Mouse (Mus musculus) cerebellum, postnatal 10 days (tissue): Measurements from ENCODE around the gene Gm21833.
"Not testable (repeated sequence)": the region's sequence is repeated elsewhere in the genome, so short reads cannot be mapped to it uniquely, and the experiment has no call there.

Experiments
- DNase-seq, 2 experiments: peaks; one replicate each; pipeline ENCODE4 v3.0.0; 2021; ENCODE audit warnings: mixed read lengths in 2 of 2

Gm21833 gene

DNA sequence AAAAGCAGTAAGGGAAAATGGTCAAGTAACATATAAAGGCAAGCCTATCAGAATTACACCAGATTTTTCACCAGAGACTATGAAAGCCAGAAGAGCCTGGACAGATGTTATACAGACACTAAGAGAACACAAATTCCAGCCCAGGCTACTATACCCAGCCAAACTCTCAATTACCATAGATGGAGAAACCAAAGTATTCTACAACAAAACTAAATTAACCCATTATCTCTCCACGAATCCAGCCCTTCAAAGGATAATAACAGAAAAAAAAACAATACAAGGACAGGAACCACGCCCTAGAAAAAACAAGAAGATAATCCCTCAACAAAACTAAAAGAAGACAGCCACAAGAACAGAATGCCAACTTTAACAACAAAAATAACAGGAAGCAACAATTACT is at the start of gene Gm21833:
Gene Gm21833 (plus strand): TSS at position 301 of the 400 bp plus-strand sequence.
- DNase-seq = not testable (repeated sequence)

DNA sequence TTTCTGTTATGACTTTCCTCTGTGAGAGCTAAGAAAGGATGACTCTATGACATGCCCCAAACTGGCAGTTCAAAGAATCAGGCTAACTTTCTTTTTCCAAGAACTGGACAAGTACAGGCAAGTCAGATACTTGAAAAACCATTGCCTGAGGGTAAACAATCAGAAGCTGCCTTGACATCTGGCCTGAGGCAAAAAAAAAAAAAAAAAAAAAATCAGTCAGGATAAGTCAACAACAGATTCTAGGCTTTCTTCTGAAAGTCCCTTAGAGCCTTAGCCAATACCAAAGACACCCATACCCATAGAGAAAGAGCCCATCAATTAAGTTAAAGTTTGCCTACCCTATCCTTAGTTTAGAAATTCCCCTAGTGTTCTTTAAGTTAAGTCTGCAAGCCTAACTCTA is 38.7 kb upstream of the Gm21833 start:
- DNase-seq = no peak

DNA sequence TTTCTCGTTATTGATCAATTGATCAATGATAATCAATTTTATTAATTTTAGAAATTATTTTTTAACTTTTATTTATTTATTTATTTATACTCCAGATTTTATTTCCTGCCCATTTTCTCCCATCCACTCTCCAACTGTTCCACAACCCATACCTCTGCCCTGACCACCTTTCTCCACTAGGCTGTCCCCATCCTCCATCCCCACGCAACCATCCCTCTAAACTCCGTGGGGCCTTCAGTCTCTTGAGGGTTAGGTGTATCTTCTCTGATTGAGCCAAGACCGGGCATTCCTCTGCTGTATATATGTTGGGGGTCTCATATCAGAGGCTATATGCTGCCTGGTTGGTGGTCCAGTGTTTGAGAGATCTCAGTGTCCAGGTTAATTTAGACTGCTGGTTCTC is 31.7 kb upstream of the Gm21833 start:
- no peak for DNase-seq

DNA sequence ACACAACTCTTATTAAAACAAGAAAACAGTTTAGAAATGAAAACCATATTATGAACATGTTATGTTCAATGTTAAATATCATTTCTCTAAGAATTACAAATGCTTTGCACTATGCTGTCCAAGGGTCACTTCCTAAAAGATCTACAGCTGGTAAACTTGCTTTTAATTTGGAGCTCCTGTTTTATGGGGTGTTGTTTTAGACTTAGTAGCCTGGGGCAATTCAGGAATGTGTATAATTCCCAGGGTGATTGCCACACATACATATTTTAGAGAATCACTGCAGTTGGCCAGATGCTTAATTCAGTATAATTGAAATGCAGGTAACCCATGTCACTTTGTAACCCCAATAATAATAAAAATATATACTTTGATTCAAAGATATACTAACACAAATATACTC is 12.9 kb upstream of the Gm21833 start:
- DNase-seq = no peak

DNA sequence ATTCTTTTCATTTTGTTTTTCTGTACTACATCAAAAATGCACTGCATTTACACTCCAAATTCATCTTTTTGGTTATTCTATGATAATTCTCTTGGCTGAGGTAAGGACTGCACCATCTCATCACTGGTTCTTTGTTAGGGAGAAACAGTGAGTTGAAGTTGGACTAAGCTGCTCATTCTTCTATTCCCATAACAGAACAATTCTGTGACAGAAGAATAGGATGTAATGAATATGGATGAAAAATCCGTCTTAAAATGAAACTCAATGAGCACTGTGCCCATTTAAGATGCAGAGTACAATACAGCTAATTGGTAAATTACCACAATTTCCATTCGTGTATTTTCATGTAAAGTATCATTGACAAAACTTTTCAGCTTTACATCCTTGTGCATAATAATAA is 11.6 kb upstream of the Gm21833 start:
- no peak for DNase-seq

DNA sequence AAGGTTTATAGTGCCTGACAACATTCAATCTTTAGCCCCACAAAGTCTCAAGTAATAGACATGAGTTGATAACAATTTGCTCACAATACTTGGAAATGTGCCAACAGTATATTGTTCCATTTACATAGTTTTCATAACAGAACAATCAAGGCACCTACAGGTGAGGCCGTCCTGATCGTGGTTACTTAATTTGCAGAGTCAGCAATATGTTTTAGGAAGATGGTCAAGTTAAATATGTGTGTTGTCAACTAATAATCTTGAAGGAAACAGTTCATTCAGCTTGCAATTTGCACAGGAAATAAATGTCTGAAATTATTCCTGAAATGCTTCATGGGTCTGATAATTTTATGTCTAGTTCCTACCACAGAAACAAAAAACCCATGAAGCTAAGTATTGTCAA is 27.6 kb downstream of the Gm21833 start:
- DNase-seq = no peak

DNA sequence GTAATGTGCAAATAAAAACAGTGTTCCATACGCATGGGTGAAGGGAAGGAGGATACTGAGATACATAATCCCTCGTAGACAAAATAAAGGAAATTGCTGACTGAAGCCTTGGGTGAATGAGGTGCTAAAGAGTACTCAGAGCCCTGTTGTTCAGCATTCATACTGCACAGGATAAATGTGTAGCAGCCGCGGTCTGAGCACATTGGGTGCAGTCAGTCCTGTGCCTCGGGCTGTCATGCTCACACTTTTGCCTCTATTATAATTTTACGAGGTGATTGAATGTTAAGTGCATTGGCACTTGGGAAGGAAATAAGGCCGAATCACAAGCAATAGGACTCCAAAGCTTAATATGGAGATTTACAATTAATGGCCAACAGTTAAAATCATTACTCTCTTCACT is 36.4 kb downstream of the Gm21833 start:
- DNase-seq = no peak
